ENCODE assay signal across 8 mouse cellular contexts in genomic region chr6:87997706-87998265, GRCm38 (mm10). TPM values are rescaled to one million over a fixed set of nuclear protein-coding genes. Genes with fewer than 3 reads are reported as not detected.
DNase-seq lines count a peak whose midpoint lies in the region; ATAC-seq and TF ChIP-seq lines count a peak whose summit lies in the region.

No protein-coding gene starts in this region.

- peak; percentile 78 for DNase-seq in CD4-positive, CD25-positive, alpha-beta regulatory T cell, adult 2 months (ENCODE audit: low read depth, low spot score)
- peak; percentile 40 to 58 for DNase-seq in adrenal gland, postnatal 4 days (ENCODE audit: low spot score in 2 of 2)
- peak; percentile 76 to 81 for DNase-seq in heart, postnatal 36 days
- DNase-seq in layer of hippocampus, adult 2 months (ENCODE audit: low spot score in 2 of 2) = peak; percentile 76 to 86
- peak; percentile 28 for DNase-seq in ovary, adult 18-20 months (ENCODE audit: low spot score)
- DNase-seq in thymus, adult 2 months = peak; percentile 65

- WGBS in lung, embryonic 15.5 days = 45% methylated on average over 7 of the region's 7 CpGs
- WGBS in thymus, adult 2 months = 73% methylated on average over 7 of the region's 7 CpGs

- peaks cover 16% of the 10 kb centered on the region for H3K4me1 ChIP-seq in lung, embryonic 15.5 days
- H3K4me1 ChIP-seq in thymus, adult 2 months (replicated peaks; ENCODE audit: control insufficient read depth, insufficient read depth, low read length) = peaks cover 6% of the 10 kb centered on the region; the same call in 1 of the 2 replicates

- H3K4me3 ChIP-seq in layer of hippocampus, adult 2 months = no peak overlapping the region
- H3K4me3 ChIP-seq in lung, embryonic 15.5 days = no peak overlapping the region
- H3K4me3 ChIP-seq in thymus, adult 2 months (ENCODE audit: control insufficient read depth, insufficient read depth, low read length) = no peak overlapping the region

- peak; percentile 90 for TF ChIP-seq CTCF in layer of hippocampus, adult 2 months (conservative IDR thresholded peaks at IDR 0.05)
- TF ChIP-seq CTCF in thymus, adult 2 months (IDR thresholded peaks at IDR 0.05; ENCODE audit: borderline replicate concordance, control insufficient read depth, extremely low read depth, insufficient read depth, low read length, poor library complexity) = peak; percentile 42; the same call in 1 of the 2 replicates

- H3K27me3 ChIP-seq in lung, embryonic 15.5 days = no peaks in the 10 kb centered on the region
- no peaks in the 10 kb centered on the region for H3K27me3 ChIP-seq in thymus, adult 2 months (ENCODE audit: control insufficient read depth, insufficient read depth, low read length)

- ATAC-seq in erythroblast, adult 5-6 weeks (replicated peaks; ENCODE audit: low FRiP score, poor library complexity, severe bottlenecking) = peak; percentile 84
- ATAC-seq in lung, embryonic 15.5 days (ENCODE audit: borderline replicate concordance, extremely low read depth, low FRiP score, low TSS enrichment) = peak; percentile 13; the same call in 1 of the 2 replicates

- TF ChIP-seq POLR2A in thymus, adult 2 months (IDR thresholded peaks at IDR 0.05; ENCODE audit: control insufficient read depth, extremely low read depth, insufficient read depth, low read length, poor library complexity) = no peak

- H3K9me3 ChIP-seq in lung, embryonic 15.5 days = no peaks in the 10 kb centered on the region

- no peak overlapping the region for H3K4me2 ChIP-seq in lung, embryonic 15.5 days

- peaks cover 29% of the 10 kb centered on the region for H3K36me3 ChIP-seq in lung, embryonic 15.5 days
- H3K36me3 ChIP-seq in thymus, adult 2 months (ENCODE audit: control insufficient read depth, insufficient read depth, low read length) = peaks cover 23% of the 10 kb centered on the region

- H3K9ac ChIP-seq in lung, embryonic 15.5 days = no peak overlapping the region

- H3K27ac ChIP-seq in layer of hippocampus, adult 2 months = peak overlapping the region; percentile 68
- no peak overlapping the region; the same call in 1 of the 2 replicates for H3K27ac ChIP-seq in lung, embryonic 15.5 days
- no peak overlapping the region for H3K27ac ChIP-seq in thymus, adult 2 months (ENCODE audit: control insufficient read depth, insufficient read depth, low read length)

- intact Hi-C loops in heart, postnatal 36 days (cut with DNase I) = loop anchor here (2.0 to 5.0 kb wide), 3 partner anchors 91 to 235 kb away; partner anchors contain the start of gene Copg1

RNA-seq across cellular contexts. Expression of gene H1fx, which starts 16.3 kb away (rescaled TPM):
- total RNA-seq in adrenal gland, postnatal 4 days (2021) = 10 to 100 TPM; 67.6 to 77.3 TPM
- not detected in 2 replicates for total RNA-seq in erythroblast, adult 5-6 weeks (2015; ENCODE audit: low replicate concordance)
- total RNA-seq in erythroblast, adult 5-6 weeks (2017; ENCODE audit: low replicate concordance) = not detected in 2 replicates
- total RNA-seq in heart, postnatal 36 days (2021) = 1 to 10 TPM; 1.9 to 2.7 TPM
- 10 to 100 TPM; 65.7 to 68.1 TPM for total RNA-seq in layer of hippocampus, adult 2 months (2021)
- 44.4 and 46.6 TPM in 2 replicates for polyA plus RNA-seq in lung, embryonic 15.5 days (2015; fragmentation: Nextera tagmentation; extraction: Ambion mirVana)
- polyA plus RNA-seq in thymus, adult 2 months (2012; rRNA removed) = 9.8 and 25.4 TPM in 2 replicates

RNA-seq across cellular contexts. Expression of gene Rab7, which starts 47.3 kb away (rescaled TPM):
- 100 to 1,000 TPM; 263 to 269 TPM for total RNA-seq in adrenal gland, postnatal 4 days (2021)
- 76.7 and 111 TPM in 2 replicates for total RNA-seq in erythroblast, adult 5-6 weeks (2015; ENCODE audit: low replicate concordance)
- 29.4 and 36.0 TPM in 2 replicates for total RNA-seq in erythroblast, adult 5-6 weeks (2017; ENCODE audit: low replicate concordance)
- 100 to 1,000 TPM; 253 to 304 TPM for total RNA-seq in heart, postnatal 36 days (2021)
- 100 to 1,000 TPM; 305 to 332 TPM for total RNA-seq in layer of hippocampus, adult 2 months (2021)
- polyA plus RNA-seq in lung, embryonic 15.5 days (2015; fragmentation: Nextera tagmentation; extraction: Ambion mirVana) = 197 and 206 TPM in 2 replicates
- polyA plus RNA-seq in thymus, adult 2 months (2012; rRNA removed) = 145 and 148 TPM in 2 replicates

Comparison
In these comparisons a context has a peak if more than half of its experiments do, and no peak if none do; other contexts are left out.
1. DNase-seq: peak in every context shown above with its lines; median percentile 81 in layer of hippocampus, adult 2 months; 78 in heart, postnatal 36 days; 78 in CD4-positive, CD25-positive, alpha-beta regulatory T cell, adult 2 months; 65 in thymus, adult 2 months; 49 in adrenal gland, postnatal 4 days; 28 in ovary, adult 18-20 months.
2. RNA of gene H1fx, which starts 16.3 kb away (total RNA-seq): 67.6 to 77.3 TPM in adrenal gland, postnatal 4 days and 65.7 to 68.1 TPM in layer of hippocampus, adult 2 months; 1.9 to 2.7 TPM in heart, postnatal 36 days and not detected in erythroblast, adult 5-6 weeks; every median in the first group is over 10 times any median in the second.